Mouse (Mus musculus) liver, embryonic 14 days (tissue): ENCODE data around the gene Ric8b. TPM values are rescaled to one million over a fixed set of nuclear protein-coding genes. Genes with fewer than 3 reads are reported as not detected.

Experiments
- polyA plus RNA-seq: library from polyadenylated mRNA; depleted of rRNA; stranded (reverse); fragments of >200 nt; gene quantifications from 2 replicates; pipeline ENCODE4 v1.2.3, GENCODE M21; 2012; rRNA removed

Gene Ric8b
- polyA plus RNA-seq: 5.0 and 5.1 TPM in 2 replicates

DNA sequence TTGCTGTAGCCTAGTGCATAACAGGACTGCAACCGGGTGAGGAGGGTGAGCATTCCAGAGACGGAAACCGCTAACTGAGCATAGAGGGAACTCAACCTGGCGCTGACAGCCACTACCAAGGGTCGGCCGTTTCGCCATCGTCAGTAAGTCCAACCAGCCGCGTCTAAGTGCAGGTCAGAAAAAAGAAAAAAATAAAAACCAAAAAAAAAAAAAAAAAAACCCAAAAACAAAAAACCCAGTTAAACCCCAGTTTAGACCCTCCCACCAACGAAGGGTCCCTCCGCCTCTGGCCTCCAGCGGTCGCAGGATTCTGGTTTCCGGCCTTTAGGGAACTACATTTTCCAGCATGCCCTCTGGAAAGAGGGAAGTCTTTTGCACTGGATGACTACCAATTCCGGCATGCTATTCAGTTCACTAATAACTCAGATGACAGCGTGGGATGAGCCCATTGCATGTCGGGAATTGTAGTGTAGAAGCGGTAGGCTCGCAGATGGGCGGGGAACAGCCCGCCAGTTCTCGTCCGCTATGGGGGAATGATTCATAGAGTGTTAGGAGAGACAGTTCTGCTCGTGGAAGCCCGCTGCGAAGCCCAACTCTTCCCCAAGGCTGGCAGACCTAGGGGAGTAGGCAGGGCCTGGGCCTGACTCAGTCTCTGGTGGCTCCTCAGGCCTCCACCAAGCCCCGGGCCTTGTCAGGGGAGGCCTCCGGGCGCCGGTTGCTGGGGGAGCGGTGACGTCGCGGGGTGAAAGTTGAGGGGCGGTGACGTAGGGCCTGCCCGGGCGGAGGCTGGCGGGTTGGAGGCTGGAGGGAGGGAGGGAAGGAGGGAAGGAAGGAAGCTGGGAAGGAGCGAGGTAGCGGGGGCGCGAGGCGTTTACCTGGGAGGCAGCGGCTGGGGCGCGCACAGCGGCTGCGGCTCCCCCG, at the start of gene Ric8b:
Ric8b (plus strand) TSS at position 807 of the 921 bp plus-strand sequence.

Other genes with a start within 250 kb of the Ric8b start
- not detected in 2 replicates for gene Rfx4, start 161.6 kb upstream of the Ric8b start, polyA plus RNA-seq
- 0.08 and 0.13 TPM in 2 replicates for gene Fhl4, start 184.9 kb downstream of the Ric8b start, polyA plus RNA-seq
- gene Tmem263, start 185.0 kb downstream of the Ric8b start, polyA plus RNA-seq: 3.7 and 4.5 TPM in 2 replicates
- 4.3 and 5.0 TPM in 2 replicates for gene Mterf2, start 210.4 kb downstream of the Ric8b start, polyA plus RNA-seq